Mouse (Mus musculus) kidney, postnatal 4 days (tissue): ENCODE measurements around the gene Sh3bp5.
"Not testable (repeated sequence)": the region's sequence is repeated elsewhere in the genome, so short reads cannot be mapped to it uniquely, and the experiment has no call there.

Experiments used
- DNase-seq, 2 experiments: peaks; one replicate each; pipeline ENCODE4 v3.0.0; 2021; ENCODE audit warnings: mixed read lengths in 2 of 2

Sh3bp5 gene

DNA sequence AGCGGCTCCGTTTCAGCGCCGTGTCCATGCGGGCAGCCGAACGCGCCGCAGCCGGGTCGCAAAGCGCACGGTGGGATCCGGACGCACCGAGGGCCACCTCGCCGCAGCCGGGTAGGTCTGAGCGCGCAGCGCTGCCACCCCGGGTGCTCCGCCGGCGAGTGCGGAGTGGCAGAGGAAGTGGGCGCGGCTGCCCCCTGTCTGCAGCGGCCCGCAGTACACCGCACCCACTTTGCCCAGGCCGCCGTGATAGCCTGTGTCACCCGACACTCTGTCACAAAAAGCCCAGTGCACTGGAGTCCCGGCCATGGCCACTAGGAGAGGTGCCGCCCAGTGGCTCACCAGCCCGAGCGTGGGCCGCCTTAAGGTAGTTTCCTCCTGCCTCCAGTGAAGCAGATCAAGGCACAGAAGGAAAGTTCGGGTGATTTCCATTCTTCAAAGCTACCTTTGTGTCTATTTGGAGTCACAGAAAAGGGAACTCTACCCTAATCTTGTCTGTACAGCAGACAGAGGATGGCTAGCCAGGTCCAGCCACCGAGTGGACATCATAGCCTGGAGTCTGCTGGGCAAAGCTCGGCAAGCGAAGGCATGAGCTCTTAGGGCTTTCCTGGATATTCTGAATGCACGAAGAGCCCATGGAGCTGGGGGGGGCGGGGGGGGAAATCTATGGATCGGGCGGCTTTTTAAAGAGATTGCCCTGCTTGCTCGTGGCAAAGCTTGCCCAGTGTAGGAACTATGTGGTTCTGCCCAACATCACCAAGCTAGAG is at the start of gene Sh3bp5:
TSS of gene Sh3bp5 (minus strand) at position 149 of the 764 bp plus-strand sequence.
- DNase-seq, result peak; percentile 94 to 96

DNA sequence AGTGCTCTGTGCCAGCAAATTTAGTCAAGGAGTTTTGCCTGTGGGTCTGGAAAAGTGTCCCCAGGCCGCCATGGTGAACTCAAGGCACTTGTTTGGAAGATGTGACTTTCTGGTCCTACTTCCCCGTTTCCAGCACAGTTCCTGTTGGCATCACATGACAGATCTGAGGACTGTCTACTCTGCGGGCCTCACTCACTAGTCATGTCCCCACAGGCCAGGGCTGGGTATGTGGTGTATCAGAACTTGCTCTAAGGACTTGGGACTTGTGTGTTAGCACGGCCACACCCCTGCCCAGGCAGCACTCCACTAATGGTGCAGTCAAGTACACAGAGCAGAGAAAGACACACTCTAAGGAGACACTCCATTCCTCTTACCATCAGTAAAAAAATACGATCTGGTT is 46.5 kb upstream of the Sh3bp5 start:
- no peak for DNase-seq

DNA sequence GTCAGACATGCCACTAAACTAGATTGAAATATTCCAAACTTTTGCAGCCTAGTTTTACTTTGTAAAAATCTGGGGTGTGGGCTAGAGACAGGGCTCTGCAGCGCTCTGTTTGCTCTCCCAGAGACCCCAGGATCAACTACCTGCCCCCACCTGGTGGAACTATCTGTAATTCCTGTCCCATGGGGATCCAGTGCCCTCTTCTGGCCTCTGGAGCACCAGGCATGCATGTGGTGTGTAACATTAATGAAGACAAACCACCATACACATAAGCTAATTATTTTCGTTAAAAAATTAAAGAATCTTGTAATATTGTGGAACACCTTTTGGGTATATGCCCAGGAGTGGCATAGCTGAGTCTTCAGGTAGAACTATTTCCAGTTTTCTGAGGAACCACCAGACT is 37.4 kb upstream of the Sh3bp5 start:
- no peak for DNase-seq

DNA sequence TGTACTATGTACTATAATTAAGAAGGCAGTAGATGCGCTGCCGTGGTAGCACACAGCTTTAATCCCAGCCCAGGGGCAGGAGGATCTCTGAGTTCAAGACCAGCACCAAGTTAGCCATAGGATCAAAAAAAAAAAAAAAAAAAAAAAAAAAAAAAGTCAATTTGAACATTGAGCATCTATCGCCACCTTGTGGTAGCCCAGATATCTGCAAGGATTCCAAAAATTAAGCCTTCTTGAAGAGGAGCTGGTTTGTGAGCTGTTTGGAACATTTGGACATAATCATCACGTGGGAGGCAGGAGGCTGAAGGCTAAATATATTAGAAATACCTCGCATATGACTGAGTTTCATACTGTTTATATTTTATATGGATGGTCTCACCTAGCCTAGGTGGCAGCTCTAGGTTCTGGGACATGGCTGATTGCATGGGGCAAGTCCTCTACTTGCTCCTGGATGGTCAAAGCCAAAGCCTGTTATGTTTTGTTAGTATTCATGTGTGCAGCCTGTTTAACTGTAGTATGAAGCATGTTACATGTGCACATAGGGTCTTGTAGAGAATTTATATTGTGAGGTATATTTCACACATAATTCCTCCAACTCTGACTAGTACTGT is 36.7 kb upstream of the Sh3bp5 start:
- DNase-seq, result peak; percentile 70 to 78

DNA sequence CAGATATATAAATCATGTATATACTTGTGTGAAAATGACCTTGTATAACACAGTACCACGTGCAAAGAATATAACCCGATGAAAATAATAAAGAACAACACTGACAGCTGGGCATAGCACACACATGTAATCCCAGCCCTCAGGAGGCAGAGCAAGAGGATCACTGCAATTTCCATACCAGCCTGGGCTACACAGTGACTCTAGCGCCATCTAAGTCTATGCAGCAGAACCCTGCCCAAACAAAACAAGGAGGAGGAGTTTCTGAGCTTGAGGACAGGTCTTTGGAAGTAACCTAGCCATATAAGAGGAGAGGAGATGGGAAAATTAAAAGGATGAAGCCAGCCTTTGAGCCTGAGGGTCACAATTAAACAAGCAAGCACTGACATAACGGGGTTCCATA is 33.8 kb upstream of the Sh3bp5 start:
- no peak for DNase-seq

DNA sequence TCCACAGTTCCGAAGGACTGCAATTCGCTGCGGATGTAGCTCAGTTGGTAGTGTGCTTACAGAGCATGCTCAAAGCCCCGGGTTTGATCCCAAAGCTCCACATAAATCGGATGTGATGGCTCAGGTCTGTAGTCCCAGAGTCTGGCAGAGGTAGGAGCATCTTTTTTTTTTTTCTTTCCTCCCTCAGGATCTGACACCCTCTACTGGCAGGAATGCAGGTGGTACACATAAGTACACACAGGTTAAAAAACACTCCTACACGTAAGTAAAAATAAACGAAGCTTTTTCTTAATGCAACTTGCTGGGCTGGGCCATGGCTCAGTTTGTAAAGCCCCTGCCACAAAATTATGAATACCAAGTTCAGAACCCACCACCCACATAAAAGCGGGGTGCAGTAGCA is 28.3 kb upstream of the Sh3bp5 start:
- peak; percentile 50 to 69 for DNase-seq

DNA sequence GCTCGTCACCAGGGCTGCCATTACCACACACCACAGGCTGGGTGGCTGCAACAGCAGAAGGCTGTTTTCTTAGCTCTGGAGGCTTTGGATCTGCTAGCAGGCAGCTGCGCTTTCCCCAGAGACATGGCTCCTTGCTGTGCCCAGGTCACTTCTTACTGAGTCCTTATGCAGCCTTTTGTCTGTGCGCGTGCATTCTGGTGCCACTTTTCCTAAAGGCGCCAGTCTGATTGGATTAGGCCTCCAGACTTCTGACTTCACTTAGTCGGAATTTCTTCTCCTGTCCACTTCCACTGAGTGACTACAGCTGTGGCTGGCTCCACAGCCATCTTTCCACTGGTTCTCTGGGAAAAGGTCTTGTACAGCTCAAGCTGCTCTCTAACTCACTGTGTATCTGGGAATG is 27.0 kb upstream of the Sh3bp5 start:
- DNase-seq, result peak; percentile 48 to 62

DNA sequence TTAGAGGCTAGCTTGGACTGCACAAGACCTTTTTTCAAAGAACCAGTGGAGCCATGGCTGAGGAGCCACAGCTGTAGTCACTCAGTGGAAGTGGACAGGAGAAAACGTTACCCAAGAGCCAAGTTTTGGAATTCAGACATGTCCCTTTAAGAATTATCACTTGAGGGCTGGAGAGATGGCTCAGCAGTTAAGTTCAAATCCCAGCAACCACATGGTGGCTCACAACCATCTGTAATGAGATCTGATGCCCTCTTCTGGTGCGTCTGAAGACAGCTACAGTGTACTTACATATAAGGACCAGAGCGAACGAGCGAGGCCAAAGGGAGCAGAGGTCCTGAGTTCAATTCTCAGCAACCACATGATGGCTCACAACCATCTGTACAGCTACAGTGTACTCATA is 26.3 kb upstream of the Sh3bp5 start:
- peak in 1 of 2 experiments; percentile 41 for DNase-seq

DNA sequence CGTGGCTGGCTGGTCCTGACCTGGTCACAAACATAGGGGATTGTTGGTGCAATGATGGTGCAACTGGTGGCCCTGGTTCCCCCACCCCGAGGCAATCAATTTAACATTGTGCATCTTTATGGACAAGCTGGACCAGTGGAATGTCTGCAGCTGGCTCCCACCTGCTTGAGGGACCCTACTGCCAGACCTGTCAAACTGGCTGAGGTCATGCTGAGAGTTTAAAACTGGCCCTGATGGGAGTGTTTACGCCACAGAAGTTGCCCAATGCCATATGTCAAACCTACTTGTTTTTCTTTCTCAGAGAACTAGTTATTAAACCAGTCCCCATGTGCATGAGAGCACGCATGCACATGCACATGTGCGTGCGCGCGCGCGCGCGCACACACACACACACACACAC is 22.1 kb upstream of the Sh3bp5 start:
- no peak for DNase-seq

DNA sequence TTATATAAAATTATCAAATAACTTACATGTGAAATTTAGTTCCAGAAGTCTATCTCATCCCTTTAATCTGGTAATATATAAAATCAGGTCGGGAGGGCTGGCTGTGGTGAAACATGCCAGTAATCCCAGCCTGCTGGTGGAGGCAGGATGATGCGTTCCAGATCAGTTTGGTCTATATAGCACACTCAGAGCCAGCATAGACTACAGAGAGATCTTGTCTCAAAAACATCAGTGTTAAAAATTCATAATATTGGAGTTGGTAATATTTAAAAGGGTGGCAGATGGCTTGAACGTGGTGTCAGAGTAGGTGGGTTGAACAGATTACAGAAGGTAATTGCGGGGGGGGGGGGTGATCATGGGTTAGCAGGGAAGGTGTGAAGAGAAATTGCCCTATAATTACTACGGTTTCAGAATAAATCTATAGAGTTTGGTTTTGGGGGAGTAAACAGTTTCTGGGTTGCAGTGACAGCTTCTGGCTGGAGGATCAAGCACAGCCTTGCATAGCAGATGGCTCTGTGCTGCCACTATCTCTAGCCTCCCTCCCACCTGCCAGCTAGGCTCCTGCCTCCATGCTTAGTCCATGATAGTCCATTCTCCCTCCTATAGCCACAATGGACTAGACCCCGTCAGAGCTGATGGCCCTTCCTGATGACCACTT is 20.3 kb upstream of the Sh3bp5 start:
- DNase-seq, result no peak

DNA sequence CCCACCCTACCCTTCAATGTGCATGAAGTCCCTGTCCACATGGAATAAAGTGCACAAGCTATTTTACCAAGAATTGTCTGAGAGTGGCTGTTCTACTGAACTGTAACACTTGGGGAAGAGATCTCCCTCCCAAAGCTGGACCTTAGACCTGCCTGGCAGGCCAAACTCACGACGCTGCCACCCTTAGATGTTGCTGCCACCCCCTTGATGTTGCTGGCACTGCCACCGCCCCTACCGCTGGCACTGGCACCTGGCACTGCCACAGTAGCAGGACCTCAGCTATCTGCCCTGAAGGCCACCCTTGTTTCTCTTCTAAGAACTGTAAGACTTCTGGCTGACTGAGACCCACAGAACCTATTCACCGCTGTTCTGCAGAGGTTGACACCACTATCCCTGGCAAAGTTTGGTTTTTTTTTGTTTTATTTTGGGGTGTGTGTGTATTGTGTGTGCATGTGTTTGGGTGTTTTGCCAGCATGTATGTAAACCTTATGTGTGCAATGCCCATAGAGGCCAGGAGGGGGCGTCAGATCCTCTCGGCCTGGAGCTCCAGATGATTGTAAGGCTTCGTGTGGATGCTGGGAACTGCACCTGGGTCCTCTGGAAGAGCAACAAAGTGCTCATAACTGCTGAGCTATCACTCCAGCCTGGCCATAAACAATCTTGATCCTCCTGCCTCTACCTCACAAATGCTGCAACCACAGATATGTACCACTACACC is 19.1 kb upstream of the Sh3bp5 start:
- no peak for DNase-seq

DNA sequence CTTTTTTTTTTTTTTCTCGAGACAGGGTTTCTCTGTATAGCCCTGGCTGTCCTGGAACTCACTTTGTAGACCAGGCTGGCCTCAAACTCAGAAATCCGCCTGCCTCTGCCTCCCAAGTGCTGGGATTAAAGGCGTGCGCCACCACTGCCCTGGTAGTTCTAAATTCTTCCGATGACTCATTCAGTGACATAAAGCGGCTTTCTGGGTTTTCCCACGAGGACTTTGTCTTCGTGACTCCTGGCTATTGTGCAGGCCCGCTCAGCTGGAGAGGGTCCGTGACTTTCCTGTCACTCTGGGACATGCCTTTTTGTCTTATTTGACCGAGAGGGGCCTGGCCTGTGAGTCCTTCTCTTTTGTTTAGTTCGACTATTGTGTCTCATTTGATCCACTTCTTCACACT is 18.1 kb upstream of the Sh3bp5 start:
- not testable (repeated sequence) for DNase-seq

DNA sequence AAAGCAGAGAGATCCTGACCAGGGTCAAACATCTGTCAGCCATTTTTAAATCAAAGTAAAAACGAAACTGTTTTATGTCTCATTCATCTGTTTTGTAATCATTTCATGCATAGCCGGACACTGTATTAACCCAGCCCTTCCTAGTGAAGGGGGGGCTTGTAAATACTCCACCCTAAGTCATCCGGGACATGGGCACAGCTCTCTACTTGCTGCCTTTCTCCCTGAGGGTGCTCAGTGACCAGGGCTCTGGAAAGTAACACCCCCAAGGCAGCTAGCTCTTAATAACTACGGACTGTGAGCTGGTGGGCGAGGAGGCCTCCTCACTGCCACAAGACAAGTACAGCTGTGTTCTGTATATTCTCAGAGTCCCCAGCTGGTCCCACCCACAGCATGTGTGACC is 13.1 kb upstream of the Sh3bp5 start:
- no peak for DNase-seq

DNA sequence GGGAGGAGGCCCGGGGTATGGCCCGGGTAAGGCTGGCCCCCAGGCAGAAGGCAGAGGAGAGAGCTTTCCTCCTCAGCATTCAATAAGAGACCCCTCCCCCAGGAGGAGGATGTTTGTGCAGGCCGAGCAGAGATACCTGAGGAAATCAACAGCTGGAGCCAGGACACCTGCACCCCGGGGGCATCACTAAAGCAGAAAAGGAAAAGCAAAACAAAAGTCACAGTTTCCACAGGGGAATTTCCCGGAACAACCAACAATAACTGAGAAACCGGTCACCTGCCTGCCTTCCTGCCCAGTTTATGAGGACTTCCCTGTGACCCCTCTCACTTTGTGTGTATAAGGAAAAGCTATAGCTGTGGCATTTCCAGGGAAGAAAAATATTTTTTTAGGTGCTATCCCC is 7.7 kb upstream of the Sh3bp5 start:
- no peak for DNase-seq

DNA sequence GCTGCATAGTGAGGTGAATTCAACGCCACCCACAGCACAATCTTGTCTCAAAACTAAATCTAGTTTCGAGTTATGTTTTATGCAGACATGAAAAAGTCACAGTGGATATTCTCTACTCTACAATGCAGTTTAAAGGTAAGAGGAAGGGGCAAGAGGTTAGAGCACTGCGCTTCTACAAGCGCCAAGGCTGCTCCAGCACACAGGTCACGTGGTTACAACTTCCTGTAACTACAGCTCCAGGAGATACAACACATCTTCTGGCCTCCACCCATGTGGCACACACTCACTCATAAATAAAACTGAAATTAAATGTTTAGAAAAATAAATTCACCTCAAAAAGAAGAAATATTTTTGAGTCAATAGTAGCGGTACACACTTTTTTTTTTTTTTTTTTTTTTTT is 4.8 kb upstream of the Sh3bp5 start:
- DNase-seq, result no peak

DNA sequence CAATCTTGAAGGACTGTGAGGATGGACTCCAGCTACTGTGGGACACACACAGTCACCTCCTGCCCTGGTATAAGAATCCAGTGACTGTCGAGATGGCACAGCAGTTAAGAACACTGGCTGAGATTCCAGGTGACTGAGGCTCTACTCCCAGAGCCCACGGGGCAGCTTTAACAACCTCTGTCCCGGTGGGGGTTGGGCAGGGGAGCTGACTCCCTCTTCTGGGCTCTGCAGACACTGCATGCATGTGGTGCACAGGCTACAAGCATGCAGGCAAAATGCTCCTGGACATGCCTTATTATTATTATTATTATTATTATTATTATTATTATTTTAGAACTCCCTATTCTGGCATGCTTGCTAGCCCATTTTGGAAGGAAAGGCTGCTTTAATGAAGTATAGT is 4.4 kb upstream of the Sh3bp5 start:
- DNase-seq, result peak in 1 of 2 experiments; percentile 52

DNA sequence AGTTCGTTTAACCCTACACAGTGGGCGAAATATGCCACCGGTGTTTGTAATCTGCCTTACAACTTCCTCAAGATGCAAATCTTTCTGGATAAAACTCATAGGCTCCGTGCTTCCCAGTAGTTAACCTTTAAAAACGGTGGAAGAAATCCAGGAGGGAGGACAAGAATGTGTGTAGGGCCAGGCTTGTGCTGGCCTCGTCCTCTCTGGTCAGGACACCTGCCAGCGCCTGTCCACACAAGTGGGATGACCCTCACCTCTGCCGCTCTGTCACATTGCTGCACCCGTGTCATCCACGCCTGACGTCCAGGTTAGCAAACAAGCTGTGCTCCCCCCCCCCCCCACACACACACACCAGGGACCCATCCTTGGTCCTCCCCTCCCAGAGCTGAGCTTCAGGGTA is 3.4 kb upstream of the Sh3bp5 start:
- no peak for DNase-seq

DNA sequence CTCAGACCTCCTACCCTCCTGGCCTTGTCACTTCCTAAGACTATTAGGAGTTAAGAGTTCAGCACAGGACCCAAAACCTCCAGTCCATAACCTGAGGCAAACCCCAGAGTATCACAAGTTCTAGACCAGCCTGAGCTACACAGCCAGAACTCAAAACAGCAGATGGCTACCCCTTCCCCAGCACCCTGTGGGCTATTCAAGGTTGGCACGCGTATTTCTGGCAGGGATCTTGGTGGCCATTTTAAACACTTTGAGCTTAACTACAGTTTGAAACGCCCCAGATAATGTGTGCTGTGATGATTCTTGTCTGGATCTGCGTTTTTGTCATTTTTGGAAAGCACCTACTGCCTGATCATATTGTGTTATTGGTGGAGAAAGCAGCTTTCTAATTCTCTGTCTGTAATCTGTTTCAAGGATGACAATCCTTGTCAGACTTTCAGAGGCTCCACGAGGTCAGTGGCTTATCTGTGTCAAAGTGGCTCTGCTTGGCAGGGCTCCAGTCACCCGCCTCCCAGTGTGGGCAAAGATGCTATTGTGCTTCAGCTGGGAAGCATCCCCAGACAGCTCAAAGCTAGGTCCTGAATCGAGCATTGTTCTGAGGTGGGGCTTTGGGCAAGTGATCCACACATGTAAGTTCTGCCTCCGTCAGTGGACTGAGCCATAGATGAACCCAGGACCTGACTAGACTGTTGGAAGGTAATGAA is 2.1 kb upstream of the Sh3bp5 start:
- no peak for DNase-seq

DNA sequence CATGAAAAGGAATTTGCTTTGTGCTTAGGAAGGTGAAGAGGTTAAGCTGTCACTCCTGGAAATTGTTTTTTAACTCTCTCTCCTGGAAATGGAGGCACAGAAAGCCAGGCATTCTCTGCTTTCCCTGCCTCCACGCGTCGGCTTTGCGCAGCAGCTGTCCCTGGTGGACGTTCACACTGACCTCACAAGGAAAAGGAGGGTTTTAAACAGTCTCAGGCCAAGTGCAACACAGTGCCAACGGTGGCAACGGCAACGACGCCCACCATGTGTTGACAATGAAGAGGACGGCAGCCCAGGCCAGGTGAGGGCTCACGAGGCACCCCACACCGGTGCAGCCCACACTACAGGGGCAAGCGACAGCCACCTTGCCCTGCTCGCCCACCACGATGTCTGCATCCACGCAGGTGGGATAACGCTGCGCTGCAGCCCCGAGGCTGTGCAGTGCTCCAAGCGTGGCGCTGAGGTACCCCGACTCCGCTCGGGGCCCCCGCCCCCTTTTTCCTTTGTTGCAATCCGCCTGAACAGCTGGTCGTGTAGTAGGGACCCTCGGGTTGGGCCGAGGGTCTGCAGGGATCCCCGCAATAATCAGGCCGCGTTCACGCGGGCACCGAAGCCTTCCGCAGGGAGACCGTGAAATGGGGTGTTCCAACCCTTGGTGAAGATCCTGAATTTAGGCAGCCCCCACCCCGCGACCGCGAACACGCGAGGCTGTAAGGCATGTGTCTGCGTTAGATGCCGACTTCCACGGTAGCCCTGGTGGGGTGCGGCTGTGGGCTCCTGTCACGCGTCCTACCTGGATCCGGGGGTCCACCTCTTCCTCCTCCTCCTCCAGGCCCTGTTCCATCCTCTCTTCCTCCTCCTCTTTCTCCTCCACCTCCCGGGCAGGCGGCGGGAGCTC is 611 bp downstream of the Sh3bp5 start:
- peak; percentile 44 to 56 for DNase-seq

DNA sequence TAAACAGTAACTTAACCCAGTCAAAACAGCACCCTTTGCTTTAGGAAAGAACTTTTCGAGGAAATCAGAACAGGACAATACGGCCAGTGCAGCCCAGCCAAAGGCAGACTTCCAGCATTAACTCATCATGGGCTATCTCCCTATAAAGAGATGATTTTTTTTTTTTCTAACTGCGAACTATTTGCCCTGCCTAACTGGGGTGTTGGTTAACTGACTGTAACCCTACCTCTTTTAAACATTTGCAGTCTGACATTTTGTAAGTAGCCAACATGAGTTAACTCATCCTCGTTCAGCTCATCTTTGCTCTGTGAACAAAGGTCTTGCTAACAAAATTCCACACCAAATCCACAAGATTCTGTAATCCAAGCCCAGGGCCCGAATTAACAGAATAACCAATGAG is 1.5 kb downstream of the Sh3bp5 start:
- DNase-seq, result no peak

DNA sequence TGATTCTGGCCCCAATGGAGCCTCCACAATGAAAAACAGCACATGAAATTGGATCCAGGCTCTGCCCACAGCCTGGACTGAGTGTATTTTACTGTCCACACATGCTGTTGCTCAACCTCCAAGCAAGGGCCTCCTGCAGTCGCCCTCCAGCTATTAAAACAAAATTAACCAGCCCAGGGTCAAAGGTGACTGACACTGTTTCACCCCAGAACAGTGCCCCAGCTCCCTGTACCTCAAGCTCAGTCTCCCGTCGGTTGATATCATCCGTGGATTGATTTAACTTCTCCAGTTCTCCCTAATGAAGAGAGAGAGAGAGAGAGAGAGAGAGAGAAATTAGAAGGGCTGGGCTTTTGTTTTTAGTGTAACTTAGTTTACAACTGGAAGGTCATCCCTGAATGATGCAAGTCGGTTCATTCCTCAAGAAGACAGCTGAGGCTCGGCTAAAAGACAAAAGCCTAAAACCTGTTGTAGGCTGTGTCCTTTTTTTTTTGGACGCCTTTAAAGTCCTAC is 2.0 kb downstream of the Sh3bp5 start:
- peak in 1 of 2 experiments; percentile 50 for DNase-seq

DNA sequence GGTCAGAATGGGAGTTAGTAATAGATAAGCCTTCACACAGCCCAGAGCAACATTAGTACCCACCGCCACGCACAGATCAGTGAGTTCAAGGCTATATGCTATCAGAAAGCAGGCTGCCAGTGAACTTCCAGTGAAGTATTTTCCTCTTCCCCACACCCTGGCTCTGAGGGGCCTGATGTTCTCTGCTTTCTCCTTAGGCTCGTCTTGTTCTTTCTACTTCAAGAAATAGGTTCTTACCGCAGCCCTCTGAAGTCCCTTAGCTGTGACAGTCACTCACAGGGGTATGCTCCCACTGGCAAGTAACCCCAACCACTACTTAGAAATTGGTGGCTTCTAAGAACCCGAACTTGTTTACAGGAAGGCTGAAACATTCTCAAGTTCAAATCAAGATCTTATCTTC is 2.8 kb downstream of the Sh3bp5 start:
- no peak for DNase-seq
